Mouse (Mus musculus): ENCODE results near the gene Olfml1.

DNA sequence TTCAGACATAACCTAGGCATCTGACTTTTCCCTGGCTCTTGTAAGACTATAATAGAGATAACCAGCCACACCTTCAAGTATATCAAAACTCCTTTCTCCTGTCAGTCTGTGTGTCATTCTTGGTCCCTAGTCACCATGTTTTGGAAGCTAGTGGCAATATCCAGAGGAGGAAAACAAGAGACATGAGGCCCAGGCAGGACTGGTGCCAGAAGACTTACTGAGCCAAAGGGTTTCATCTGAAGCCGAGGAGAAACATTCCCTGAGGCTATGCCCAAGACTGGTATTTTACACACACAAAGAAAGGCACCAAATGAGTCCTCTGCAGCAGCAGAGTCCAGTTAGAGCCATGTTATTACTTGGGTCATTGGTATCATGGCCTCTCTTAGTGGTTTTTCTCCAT is 22.2 kb upstream of the Olfml1 start:
- TF ChIP-seq CTCF (IDR thresholded peaks at IDR 0.05; ENCODE audit: borderline replicate concordance, extremely low read depth, insufficient read depth, insufficient read length) (no peak), POLR2A (IDR thresholded peaks at IDR 0.05; ENCODE audit: borderline replicate concordance, extremely low read depth, insufficient read depth, insufficient read length, poor library complexity, severe bottlenecking) (no peak)
